Mouse (Mus musculus): ENCODE results near the gene Acvrl1. TPM values are rescaled to one million over a fixed set of nuclear protein-coding genes. Genes with fewer than 3 reads are reported as not detected.

The Acvrl1 gene
- total RNA-seq, 4 experiments from 2014 or later, result 19.8 to 30.3 (median 23.0) TPM

GRCm38 (mm10) chr15:101167553-101167952, 39.2 kb downstream of the Acvrl1 start:
- no peak for DNase-seq (ENCODE audit: low spot score)

GRCm38 (mm10) chr15:101169910-101170309, 41.6 kb downstream of the Acvrl1 start:
- no peak for DNase-seq (ENCODE audit: low spot score)

GRCm38 (mm10) chr15:101170413-101170980, 42.2 kb downstream of the Acvrl1 start:
- no peak for DNase-seq (ENCODE audit: low spot score)

- no peak for DNase-seq (ENCODE audit: low spot score)
These were observed 43.0 kb downstream of the Acvrl1 start for GRCm38 (mm10) chr15:101171272-101171671.

GRCm38 (mm10) chr15:101172016-101172415, 43.7 kb downstream of the Acvrl1 start:
- DNase-seq (ENCODE audit: low spot score), result no peak

GRCm38 (mm10) chr15:101173421-101174211, 45.3 kb downstream of the Acvrl1 start, which contains the start of gene Acvr1b:
Acvr1b (plus strand) TSS chr15:101174067.
- peak; percentile 87 for DNase-seq (ENCODE audit: low spot score)

GRCm38 (mm10) chr15:101174294-101175130, 46.2 kb downstream of the Acvrl1 start:
- no peak for DNase-seq (ENCODE audit: low spot score)

- DNase-seq (ENCODE audit: low spot score), result no peak
These were observed 46.8 kb downstream of the Acvrl1 start for GRCm38 (mm10) chr15:101175131-101175460.

- DNase-seq (ENCODE audit: low spot score), result no peak
These were observed 47.4 kb downstream of the Acvrl1 start for GRCm38 (mm10) chr15:101175613-101176283.

- DNase-seq (ENCODE audit: low spot score), result no peak
These were observed 48.0 kb downstream of the Acvrl1 start for GRCm38 (mm10) chr15:101176284-101176680.

GRCm38 (mm10) chr15:101176795-101177691, 48.7 kb downstream of the Acvrl1 start:
- no peak for DNase-seq (ENCODE audit: low spot score)

GRCm38 (mm10) chr15:101180363-101181105, 52.2 kb downstream of the Acvrl1 start:
- no peak for DNase-seq (ENCODE audit: low spot score)

- no peak for DNase-seq (ENCODE audit: low spot score)
These were observed 52.8 kb downstream of the Acvrl1 start for GRCm38 (mm10) chr15:101181106-101181466.

- no peak for DNase-seq (ENCODE audit: low spot score)
These were observed 53.2 kb downstream of the Acvrl1 start for GRCm38 (mm10) chr15:101181500-101181899.

- no peak for DNase-seq (ENCODE audit: low spot score)
These were observed 54.4 kb downstream of the Acvrl1 start for GRCm38 (mm10) chr15:101182676-101183075.

GRCm38 (mm10) chr15:101184300-101184699, 56.0 kb downstream of the Acvrl1 start:
- DNase-seq (ENCODE audit: low spot score), result no peak

- no peak for DNase-seq (ENCODE audit: low spot score)
These were observed 57.2 kb downstream of the Acvrl1 start for GRCm38 (mm10) chr15:101185549-101185948.

GRCm38 (mm10) chr15:101187907-101188306, 59.6 kb downstream of the Acvrl1 start:
- DNase-seq (ENCODE audit: low spot score), result no peak

- no peak for DNase-seq (ENCODE audit: low spot score)
These were observed 61.8 kb downstream of the Acvrl1 start for GRCm38 (mm10) chr15:101189981-101190761.

Data from heart, adult 8-10 months (tissue).